Mouse (Mus musculus) embryonic facial prominence, embryonic 15.5 days (tissue): ENCODE data around the gene Cacna1c. TPM values are rescaled to one million over a fixed set of nuclear protein-coding genes. Genes with fewer than 3 reads are reported as not detected.

ENCODE experiments used
- ATAC-seq: fragments of 200-750 bp; cut with Nextera tagmentation; 2 replicates; pipeline ENCODE4 v1.8.0; 2017; ENCODE audit warnings: low read depth, moderate TSS enrichment; ENCODE audit not compliant: insufficient number of reproducible peaks, low FRiP score, low TSS enrichment
- H3K27ac ChIP-seq: fragments of 300-500 bp; sonication (generic); replicated peaks from 2 replicates; pipeline ENCODE4 v1.5.1; 2015; ENCODE audit warnings: mild to moderate bottlenecking, inconsistent platforms
- H3K27me3 ChIP-seq: fragments of 300-500 bp; sonication (generic); 2 replicates; pipeline ENCODE4 v1.6.1; 2015; ENCODE audit warnings: inconsistent platforms
- H3K36me3 ChIP-seq: fragments of 300-500 bp; sonication (generic); 2 replicates; pipeline ENCODE4 v1.6.1; 2015; ENCODE audit warnings: mild to moderate bottlenecking, inconsistent platforms
- H3K4me1 ChIP-seq: fragments of 300-500 bp; sonication (generic); 2 replicates; pipeline ENCODE4 v1.6.1; 2015; ENCODE audit warnings: inconsistent platforms
- H3K4me2 ChIP-seq: fragments of 300-500 bp; sonication (generic); replicated peaks from 2 replicates; pipeline ENCODE4 v1.6.1; 2015; ENCODE audit warnings: mild to moderate bottlenecking, inconsistent platforms
- H3K4me3 ChIP-seq: fragments of 300-500 bp; sonication (generic); replicated peaks from 2 replicates; pipeline ENCODE4 v1.5.1; 2015; ENCODE audit warnings: mild to moderate bottlenecking, inconsistent platforms
- H3K9ac ChIP-seq: fragments of 300-500 bp; sonication (generic); 2 replicates; pipeline ENCODE4 v1.6.1; 2015; ENCODE audit warnings: inconsistent platforms
- H3K9me3 ChIP-seq: fragments of 300-500 bp; sonication (generic); replicated peaks from 2 replicates; pipeline ENCODE4 v1.6.1; 2016; ENCODE audit warnings: inconsistent platforms
- WGBS: fragments of 180-500 bp; shearing (Covaris S2); methylation state at CpG from one replicate; pipeline ENCODE4 v1.1.7; 2015; 5-methylcytosine and 5-hydroxymethylcytosine counted together
- polyA plus RNA-seq: library from polyadenylated mRNA; unstranded; fragments of >200 nt; fragmentation: Nextera tagmentation; extraction: Ambion mirVana; gene quantifications from 2 replicates; pipeline ENCODE4 v1.2.1, GENCODE M21; 2015

The Cacna1c gene
- polyA plus RNA-seq, 1 experiment from 2014 or later = 5.0 TPM

DNA sequence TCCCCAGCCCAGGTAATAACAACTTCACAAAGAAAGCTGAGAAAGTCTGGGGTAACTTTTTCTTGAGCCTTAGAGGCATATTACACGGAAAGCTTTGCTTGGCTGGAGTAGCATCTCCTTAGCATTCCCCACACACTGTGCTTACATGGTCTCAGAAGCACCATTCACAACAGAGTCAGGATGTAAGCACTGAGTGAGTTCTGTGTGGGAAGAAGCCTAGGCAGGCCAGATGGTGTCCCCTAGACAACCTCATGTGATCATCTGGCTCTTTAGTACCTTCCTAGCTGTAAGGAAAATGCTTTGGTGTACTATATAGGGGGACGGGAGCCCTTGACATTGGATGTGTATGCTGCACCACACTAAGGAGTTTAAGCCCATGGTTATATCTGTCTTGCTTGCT, 563.7 kb downstream of the Cacna1c start:
- Histone ChIP-seq H3K9me3 (0 out of 2 replicates have a peak, but pooled peaks cover 4% of the 10 kb centered on the region), H3K4me2 (no peak overlapping the region), H3K27me3 (no peaks in the 10 kb centered on the region), H3K4me1 (no peaks in the 10 kb centered on the region), H3K4me3 (no peak overlapping the region), H3K9ac (no peak overlapping the region), H3K36me3 (peaks cover 11% of the 10 kb centered on the region), H3K27ac (no peak overlapping the region)
- no peak for ATAC-seq
- WGBS = 87% methylated on average over 2 of the region's 2 CpGs

DNA sequence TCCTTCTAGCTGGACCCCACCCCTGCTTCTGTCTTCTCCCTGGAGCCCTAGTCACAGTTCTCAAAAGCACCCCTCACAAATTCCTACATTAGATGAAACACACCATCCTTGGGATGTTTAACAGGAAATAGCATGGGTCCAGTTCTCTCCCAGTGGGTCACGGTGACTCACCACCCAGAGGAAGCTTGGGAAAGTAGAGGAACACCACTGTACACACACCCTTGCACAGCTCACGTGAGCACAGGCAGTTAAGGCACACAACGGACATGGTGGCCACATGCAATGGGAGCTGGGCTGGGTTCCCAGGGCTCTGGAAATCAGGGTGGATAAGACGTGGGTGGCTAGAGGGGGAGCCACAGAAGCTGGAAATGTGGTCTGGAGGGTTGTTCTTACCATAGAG, 566.2 kb downstream of the Cacna1c start:
- H3K27me3 ChIP-seq = no peaks in the 10 kb centered on the region
- no peak overlapping the region for H3K4me3 ChIP-seq
- no peak overlapping the region for H3K4me2 ChIP-seq
- H3K4me1 ChIP-seq = no peaks in the 10 kb centered on the region
- H3K9me3 ChIP-seq = no peaks in the 10 kb centered on the region
- H3K36me3 ChIP-seq = no peaks in the 10 kb centered on the region
- 75% methylated on average over 4 of the region's 4 CpGs for WGBS
- no peak overlapping the region for H3K27ac ChIP-seq
- no peak for ATAC-seq
- no peak overlapping the region for H3K9ac ChIP-seq

DNA sequence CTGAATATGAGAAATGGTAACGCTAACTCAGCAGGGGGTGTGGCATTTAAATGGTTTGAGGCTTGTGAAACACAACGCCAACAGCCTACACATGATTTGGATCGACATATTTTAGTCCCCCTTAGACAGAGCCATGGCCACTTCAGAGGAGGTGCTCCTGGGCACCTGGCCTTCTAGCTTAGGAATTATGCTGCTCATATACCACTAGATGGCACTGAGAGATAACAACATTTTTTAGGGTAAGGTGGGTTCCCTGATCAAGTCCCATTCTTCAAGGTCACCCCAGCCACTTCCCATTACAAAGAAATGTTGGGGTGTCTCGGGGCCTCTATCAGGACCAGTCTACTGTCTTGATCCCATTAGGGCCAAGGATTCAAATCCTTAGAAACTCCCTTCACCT, 570.0 kb downstream of the Cacna1c start:
- WGBS = 49% methylated on average over 4 of the region's 4 CpGs
- Histone ChIP-seq H3K27me3 (no peaks in the 10 kb centered on the region), H3K4me3 (no peak overlapping the region)

DNA sequence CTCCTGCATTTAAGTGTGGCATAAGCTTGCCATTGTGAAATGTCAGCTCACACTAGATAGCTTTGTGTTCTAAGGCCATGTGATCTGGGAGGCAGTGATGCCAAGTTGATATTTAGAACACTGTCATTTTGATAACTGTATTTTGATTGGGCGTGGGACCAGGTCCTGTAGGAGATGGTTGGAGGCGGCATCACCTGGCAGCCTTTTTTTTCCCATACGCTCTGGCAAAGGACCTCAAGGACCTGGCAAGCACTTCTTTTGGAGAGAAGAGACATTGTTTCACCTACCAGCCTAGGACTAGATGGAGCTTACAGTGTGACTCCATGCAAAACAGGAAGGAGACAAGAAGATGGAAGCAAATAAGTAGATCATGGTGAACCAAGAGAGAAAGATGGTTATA, 572.6 kb downstream of the Cacna1c start:
- Histone ChIP-seq H3K9me3 (no peaks in the 10 kb centered on the region), H3K4me3 (no peak overlapping the region), H3K9ac (no peak overlapping the region), H3K4me2 (no peak overlapping the region), H3K4me1 (no peaks in the 10 kb centered on the region), H3K27me3 (no peaks in the 10 kb centered on the region), H3K36me3 (0 out of 2 replicates have a peak, but pooled peaks cover 3% of the 10 kb centered on the region), H3K27ac (no peak overlapping the region)
- 91% methylated on average over 3 of the region's 3 CpGs for WGBS
- ATAC-seq = no peak

More for the DNA sequence above, 570.0 kb downstream of the Cacna1c start:
- Histone ChIP-seq H3K4me1 (no peaks in the 10 kb centered on the region), H3K9me3 (no peaks in the 10 kb centered on the region), H3K27ac (no peak overlapping the region), H3K36me3 (0 out of 2 replicates have a peak, but pooled peaks cover 3% of the 10 kb centered on the region), H3K4me2 (no peak overlapping the region), H3K9ac (no peak overlapping the region)
- no peak for ATAC-seq

DNA sequence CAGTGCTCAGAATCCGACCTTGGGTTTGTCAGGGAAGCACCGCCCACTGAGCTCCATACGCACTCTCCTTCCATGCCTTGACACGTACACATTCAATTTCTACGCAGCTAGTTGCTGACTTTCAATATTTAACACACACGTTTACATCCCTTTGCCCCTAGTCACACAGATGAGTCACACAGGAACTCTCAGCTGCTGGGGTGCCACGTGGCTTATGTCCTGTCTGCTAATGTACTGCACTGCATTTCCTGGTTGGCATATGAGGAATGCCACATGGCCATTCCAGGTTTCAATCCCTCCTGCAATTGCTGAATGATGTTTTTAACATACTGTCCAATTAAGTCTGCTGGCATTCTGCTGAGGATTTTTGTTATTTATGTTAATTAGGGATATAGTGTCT, 574.4 kb downstream of the Cacna1c start:
- Histone ChIP-seq H3K27ac (no peak overlapping the region), H3K4me1 (no peaks in the 10 kb centered on the region), H3K9ac (no peak overlapping the region), H3K27me3 (no peaks in the 10 kb centered on the region), H3K9me3 (no peaks in the 10 kb centered on the region), H3K36me3 (0 out of 2 replicates have a peak, but pooled peaks cover 3% of the 10 kb centered on the region), H3K4me3 (no peak overlapping the region), H3K4me2 (no peak overlapping the region)
- WGBS = 64% methylated on average over 7 of the region's 7 CpGs
- ATAC-seq = no peak

DNA sequence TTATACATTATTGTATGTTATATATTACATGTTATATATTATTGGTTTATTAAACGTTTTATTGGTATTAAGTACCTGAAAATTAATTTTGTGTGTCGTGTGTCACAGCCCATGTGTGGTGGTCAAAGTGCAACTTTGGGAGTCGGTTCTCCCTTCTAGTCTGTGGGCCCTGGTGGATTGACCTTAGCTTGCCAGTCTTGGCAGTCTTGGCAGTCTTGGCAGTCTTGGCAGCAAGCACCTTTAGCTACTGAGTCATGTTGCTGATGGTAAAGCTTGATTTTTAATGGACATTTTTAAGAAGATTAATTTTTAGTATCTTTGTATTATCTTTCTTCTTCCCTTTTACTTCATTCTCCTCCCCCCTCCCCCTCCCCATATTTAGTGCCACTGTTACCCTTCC, 574.8 kb downstream of the Cacna1c start:
- WGBS = 84% methylated on average over 3 of the region's 3 CpGs
- Histone ChIP-seq H3K36me3 (0 out of 2 replicates have a peak, but pooled peaks cover 3% of the 10 kb centered on the region), H3K27ac (no peak overlapping the region), H3K27me3 (no peaks in the 10 kb centered on the region), H3K4me3 (no peak overlapping the region), H3K4me1 (no peaks in the 10 kb centered on the region), H3K9ac (no peak overlapping the region), H3K4me2 (no peak overlapping the region), H3K9me3 (no peaks in the 10 kb centered on the region)
- no peak for ATAC-seq

DNA sequence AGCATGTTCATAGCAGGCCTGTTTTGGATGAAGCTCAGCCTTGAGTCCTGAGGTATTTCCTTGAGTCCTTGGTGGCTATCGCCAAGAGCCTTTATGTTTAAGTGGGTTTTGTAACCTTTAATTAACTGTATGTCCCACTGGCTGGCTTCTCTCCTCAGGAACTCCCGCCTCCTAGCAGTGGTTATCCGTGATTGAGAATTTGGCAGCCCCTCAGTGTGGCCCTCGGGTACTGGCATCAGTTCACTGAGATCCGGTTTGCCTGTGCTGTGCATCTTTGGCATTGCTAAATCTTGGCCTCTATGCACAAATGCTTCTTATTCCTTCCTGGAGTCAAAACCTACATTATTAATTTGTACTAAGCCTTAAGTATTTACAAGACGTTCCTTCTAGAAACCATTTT, 587.3 kb downstream of the Cacna1c start:
- no peak for ATAC-seq
- no peak overlapping the region for H3K9ac ChIP-seq
- 71% methylated on average over 6 of the region's 6 CpGs for WGBS

DNA sequence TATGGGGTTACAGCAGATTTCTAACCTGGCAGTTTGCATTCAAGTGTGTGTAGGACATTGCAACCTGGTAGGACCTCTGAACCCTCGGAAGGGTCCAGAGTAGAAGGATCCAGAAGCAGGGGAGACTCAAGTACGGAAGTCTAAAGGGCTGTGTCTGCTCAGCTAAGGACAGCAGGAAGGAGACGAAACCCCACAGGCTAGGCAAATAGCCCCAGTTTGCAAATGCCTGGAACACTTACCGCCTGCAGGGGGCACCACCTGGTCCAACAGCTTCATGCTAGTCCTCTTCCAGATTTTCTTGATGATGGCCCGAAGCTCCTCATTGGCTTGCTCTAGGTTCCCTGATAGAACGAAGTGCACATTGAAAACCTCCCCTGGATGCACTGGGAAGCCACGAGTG, 590.2 kb downstream of the Cacna1c start:
- H3K27ac ChIP-seq = no peak overlapping the region
- no peak overlapping the region for H3K4me3 ChIP-seq
- H3K9me3 ChIP-seq = no peaks in the 10 kb centered on the region
- no peak overlapping the region for H3K9ac ChIP-seq
- H3K36me3 ChIP-seq = peaks cover 23% of the 10 kb centered on the region; the same call in 1 of the 2 replicates
- no peaks in the 10 kb centered on the region for H3K4me1 ChIP-seq
- ATAC-seq = no peak
- no peaks in the 10 kb centered on the region for H3K27me3 ChIP-seq
- H3K4me2 ChIP-seq = no peak overlapping the region
- WGBS = 82% methylated on average over 7 of the region's 7 CpGs

More for the DNA sequence above, 587.3 kb downstream of the Cacna1c start:
- no peaks in the 10 kb centered on the region for H3K4me1 ChIP-seq
- no peak overlapping the region for H3K27ac ChIP-seq
- H3K4me3 ChIP-seq = no peak overlapping the region
- H3K4me2 ChIP-seq = no peak overlapping the region
- peaks cover 20% of the 10 kb centered on the region; the same call in 1 of the 2 replicates for H3K36me3 ChIP-seq
- no peaks in the 10 kb centered on the region for H3K9me3 ChIP-seq
- no peaks in the 10 kb centered on the region for H3K27me3 ChIP-seq

DNA sequence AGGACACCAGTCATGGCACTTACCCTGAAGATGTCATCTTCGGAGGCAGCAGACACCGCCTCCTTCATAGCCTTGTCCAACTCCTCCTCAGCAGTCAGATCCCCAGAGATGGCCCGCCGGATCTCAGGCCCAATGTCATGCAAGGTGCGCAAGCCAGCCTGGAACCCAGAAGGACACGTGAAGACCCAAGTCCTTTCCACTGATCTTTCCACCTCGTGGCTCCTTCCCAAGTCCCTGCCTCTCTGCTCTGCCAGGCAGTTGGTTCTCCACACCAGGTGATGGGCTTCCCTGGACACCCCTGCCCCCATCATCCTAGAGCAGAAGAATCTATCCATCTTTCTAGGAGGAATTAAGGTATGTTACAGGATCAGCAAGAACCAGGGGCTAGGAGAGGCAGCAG, 592.4 kb downstream of the Cacna1c start:
- no peaks in the 10 kb centered on the region for H3K9me3 ChIP-seq
- ATAC-seq = no peak
- no peak overlapping the region for H3K4me2 ChIP-seq
- H3K36me3 ChIP-seq = peaks cover 27% of the 10 kb centered on the region; the same call in 1 of the 2 replicates
- no peak overlapping the region for H3K27ac ChIP-seq
- H3K4me1 ChIP-seq = no peaks in the 10 kb centered on the region
- no peaks in the 10 kb centered on the region for H3K27me3 ChIP-seq
- no peak overlapping the region for H3K4me3 ChIP-seq
- 93% methylated on average over 7 of the region's 7 CpGs for WGBS
- H3K9ac ChIP-seq = no peak overlapping the region

DNA sequence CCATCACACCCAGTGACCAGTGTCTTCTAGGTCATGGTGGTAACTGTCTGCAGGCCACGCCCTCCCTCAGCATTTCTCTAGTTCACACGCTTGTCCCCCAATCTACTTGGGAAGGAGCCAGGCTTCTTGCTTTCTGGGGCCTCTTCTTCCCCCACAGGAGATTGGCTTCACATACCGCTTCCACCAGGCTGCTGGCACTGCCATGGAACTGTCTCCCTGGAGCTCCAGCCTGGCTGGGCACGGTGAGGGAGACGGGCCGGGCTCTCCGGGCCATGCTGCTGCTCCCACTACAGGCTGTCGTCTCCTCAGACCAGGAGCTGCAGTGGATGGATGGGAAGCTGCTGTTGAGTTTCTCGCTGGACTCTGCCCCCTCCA, 600.5 kb downstream of the Cacna1c start:
- no peaks in the 10 kb centered on the region for H3K9me3 ChIP-seq
- H3K4me1 ChIP-seq = peaks cover 11% of the 10 kb centered on the region
- no peak overlapping the region for H3K4me3 ChIP-seq
- H3K27me3 ChIP-seq = peaks cover 14% of the 10 kb centered on the region; the same call in 1 of the 2 replicates
- no peak overlapping the region for H3K4me2 ChIP-seq
- 0 out of 2 replicates have a peak, but pooled peaks cover under 1% of the 10 kb centered on the region for H3K36me3 ChIP-seq
- no peak overlapping the region for H3K9ac ChIP-seq
- no peak overlapping the region for H3K27ac ChIP-seq
- WGBS = 67% methylated on average over 9 of the region's 9 CpGs
- ATAC-seq = no peak

DNA sequence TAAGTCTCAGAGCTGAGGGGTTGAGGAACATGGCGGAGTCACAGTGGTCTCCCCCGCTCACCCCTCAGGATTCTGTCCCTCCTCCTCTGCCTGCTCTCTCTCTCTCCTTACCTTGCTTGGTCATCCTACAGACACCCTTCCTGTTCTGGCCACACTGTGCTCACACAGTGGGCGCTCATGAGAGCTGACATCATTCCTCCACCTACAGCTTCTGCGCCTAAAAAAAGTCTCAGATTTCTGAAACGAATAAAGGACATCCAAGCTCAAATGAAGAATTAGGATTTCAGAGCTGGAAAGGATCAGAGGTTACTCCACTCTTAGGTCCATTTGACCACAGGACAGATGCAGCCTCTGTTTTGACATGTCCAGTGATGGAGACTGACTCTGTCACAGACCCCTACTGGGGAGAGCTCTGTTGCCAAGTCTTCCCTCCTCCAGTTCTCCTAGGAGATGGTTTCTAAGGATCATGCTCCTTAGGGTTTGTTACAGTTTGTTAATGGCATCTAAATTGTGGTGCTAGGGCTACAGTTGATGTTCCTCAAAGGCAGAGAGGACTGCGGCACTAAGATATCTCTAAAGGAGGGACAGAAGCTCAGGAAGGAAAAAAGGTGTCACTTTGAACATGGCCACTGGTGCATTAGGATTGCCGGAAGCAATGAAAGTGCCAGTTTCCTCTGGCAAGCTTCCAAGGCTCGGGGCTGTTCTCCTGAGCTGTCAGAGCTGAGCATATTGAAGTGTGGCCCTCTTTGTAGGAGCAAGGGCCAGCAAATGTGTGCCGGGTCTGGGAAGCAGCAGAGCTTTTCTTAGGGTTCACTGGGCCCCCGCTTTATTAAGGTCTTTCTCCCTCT, 601.2 kb downstream of the Cacna1c start:
- no peak overlapping the region for H3K4me2 ChIP-seq
- peaks cover 14% of the 10 kb centered on the region; the same call in 1 of the 2 replicates for H3K27me3 ChIP-seq
- ATAC-seq = no peak
- H3K9ac ChIP-seq = no peak overlapping the region
- H3K4me3 ChIP-seq = no peak overlapping the region
- H3K27ac ChIP-seq = no peak overlapping the region
- peaks cover 11% of the 10 kb centered on the region for H3K4me1 ChIP-seq
- no peaks in the 10 kb centered on the region for H3K9me3 ChIP-seq
- 83% methylated on average over 10 of the region's 10 CpGs for WGBS
- H3K36me3 ChIP-seq = no peaks in the 10 kb centered on the region
